Mouse (Mus musculus): ENCODE results near the gene Itpkb.

GRCm38 (mm10) chr1:180400691-180401455 is 70.6 kb downstream of the Itpkb start:
- TF ChIP-seq CTCF (IDR thresholded peaks at IDR 0.05; ENCODE audit: low read depth, low read length) = no peak
- no peak for TF ChIP-seq POLR2A (IDR thresholded peaks at IDR 0.05; ENCODE audit: borderline replicate concordance, low read depth, low read length)
